In genomic region chr9:15772766-15773165, GRCm38 (mm10) we compare ENCODE assay signal across 29 mouse cellular contexts.
A peak's percentile ranks its signal among the peaks of the same experiment; 100 is the strongest.
DNase-seq lines count a peak whose midpoint lies in the region; ATAC-seq and TF ChIP-seq lines count a peak whose summit lies in the region.
"Had no signal": no experiment of that assay in that cellular context is flagged by ENCODE, and none has a peak within 500 bp of the region (broad histone marks: within the 10 kb centered on the region; RNA-seq: fewer than 3 reads in every experiment).

No protein-coding gene starts in this region.

- H3K9me3 ChIP-seq in forebrain, embryonic 11.5 days (ENCODE audit: control insufficient read depth, low read length): no peaks in the 10 kb centered on the region
- no peaks in the 10 kb centered on the region for H3K9me3 ChIP-seq in forebrain, embryonic 12.5 days
- H3K9me3 ChIP-seq in hindbrain, embryonic 13.5 days: no peaks in the 10 kb centered on the region
- H3K9me3 ChIP-seq in hindbrain, embryonic 14.5 days (ENCODE audit: control insufficient read depth, low read length): no peaks in the 10 kb centered on the region
- no peaks in the 10 kb centered on the region for H3K9me3 ChIP-seq in midbrain, embryonic 16.5 days (replicated peaks; ENCODE audit: control insufficient read depth, low read length, poor library complexity, severe bottlenecking)
- no peaks in the 10 kb centered on the region for H3K9me3 ChIP-seq in midbrain, embryonic 14.5 days (ENCODE audit: control insufficient read depth, low read length)
- H3K9me3 ChIP-seq in midbrain, postnatal 0 days (ENCODE audit: low read length): no peaks in the 10 kb centered on the region
- H3K9me3 ChIP-seq: embryonic facial prominence, embryonic 12.5 days; heart, embryonic 13.5 days; intestine, embryonic 15.5 days; limb, embryonic 13.5 days; lung, embryonic 15.5 days; midbrain, embryonic 12.5 days; neural tube, embryonic 12.5 days had no signal

- no peak for ATAC-seq in forebrain, embryonic 11.5 days (replicated peaks; ENCODE audit: low FRiP score)
- no peak for ATAC-seq in forebrain, embryonic 12.5 days (ENCODE audit: low FRiP score)
- ATAC-seq in hindbrain, embryonic 13.5 days (ENCODE audit: low FRiP score): peak; percentile 53; the same call in 1 of the 2 replicates
- no peak for ATAC-seq in hindbrain, embryonic 14.5 days (ENCODE audit: low FRiP score)
- 0 out of 2 replicates have a peak, but pooled peaks have one; percentile 15 for ATAC-seq in midbrain, embryonic 16.5 days
- no peak for ATAC-seq in midbrain, embryonic 14.5 days (ENCODE audit: low FRiP score, low TSS enrichment)
- ATAC-seq in midbrain, postnatal 0 days (ENCODE audit: low FRiP score): 0 out of 2 replicates have a peak, but pooled peaks have one; percentile 10
- ATAC-seq: forebrain, embryonic 14.5 days; intestine, embryonic 15.5 days; Patski had no signal

- H3K9ac ChIP-seq in forebrain, embryonic 11.5 days (ENCODE audit: low read length): no peak overlapping the region
- no peak overlapping the region for H3K9ac ChIP-seq in forebrain, embryonic 12.5 days
- H3K9ac ChIP-seq in hindbrain, embryonic 13.5 days: no peak overlapping the region
- no peak overlapping the region for H3K9ac ChIP-seq in hindbrain, embryonic 14.5 days
- no peak overlapping the region for H3K9ac ChIP-seq in midbrain, embryonic 16.5 days (ENCODE audit: low read depth, low read length)
- no peak overlapping the region for H3K9ac ChIP-seq in midbrain, embryonic 14.5 days (replicated peaks; ENCODE audit: low read length)
- H3K9ac ChIP-seq in midbrain, postnatal 0 days (replicated peaks; ENCODE audit: low read length, poor library complexity, severe bottlenecking): no peak overlapping the region
- H3K9ac ChIP-seq: embryonic facial prominence, embryonic 12.5 days; heart, embryonic 13.5 days; intestine, embryonic 15.5 days; limb, embryonic 13.5 days; lung, embryonic 15.5 days; midbrain, embryonic 12.5 days; neural tube, embryonic 12.5 days had no signal

- H3K4me1 ChIP-seq in forebrain, embryonic 11.5 days (replicated peaks; ENCODE audit: control insufficient read depth, insufficient read depth, low read length): peaks cover 3% of the 10 kb centered on the region; the same call in 1 of the 2 replicates
- peaks cover 17% of the 10 kb centered on the region for H3K4me1 ChIP-seq in forebrain, embryonic 12.5 days
- H3K4me1 ChIP-seq in hindbrain, embryonic 13.5 days (replicated peaks): peaks cover 9% of the 10 kb centered on the region
- no peaks in the 10 kb centered on the region for H3K4me1 ChIP-seq in hindbrain, embryonic 14.5 days (replicated peaks; ENCODE audit: control insufficient read depth, insufficient read depth, low read length)
- H3K4me1 ChIP-seq in midbrain, embryonic 16.5 days (ENCODE audit: control insufficient read depth, insufficient read depth, low read length): no peaks in the 10 kb centered on the region
- H3K4me1 ChIP-seq in midbrain, embryonic 14.5 days (ENCODE audit: control insufficient read depth, insufficient read depth, low read length): no peaks in the 10 kb centered on the region
- H3K4me1 ChIP-seq in midbrain, postnatal 0 days (ENCODE audit: insufficient read depth, low read length): no peaks in the 10 kb centered on the region
- H3K4me1 ChIP-seq: embryonic facial prominence, embryonic 12.5 days; heart, embryonic 13.5 days; intestine, embryonic 15.5 days; lung, embryonic 15.5 days had no signal

- no peak overlapping the region for H3K4me3 ChIP-seq in forebrain, embryonic 11.5 days (ENCODE audit: low read depth, low read length)
- H3K4me3 ChIP-seq in forebrain, embryonic 12.5 days (replicated peaks): no peak overlapping the region
- no peak overlapping the region for H3K4me3 ChIP-seq in hindbrain, embryonic 13.5 days
- no peak overlapping the region for H3K4me3 ChIP-seq in hindbrain, embryonic 14.5 days (replicated peaks; ENCODE audit: low read length)
- no peak overlapping the region for H3K4me3 ChIP-seq in midbrain, embryonic 16.5 days (ENCODE audit: low read depth, low read length)
- H3K4me3 ChIP-seq in midbrain, embryonic 14.5 days (replicated peaks; ENCODE audit: low read depth, low read length): no peak overlapping the region
- H3K4me3 ChIP-seq in midbrain, postnatal 0 days (ENCODE audit: low read depth, low read length): no peak overlapping the region
- H3K4me3 ChIP-seq: embryonic facial prominence, embryonic 12.5 days; gastrocnemius, adult 2 months; heart, embryonic 13.5 days; intestine, embryonic 15.5 days; limb, embryonic 13.5 days; lung, embryonic 15.5 days; midbrain, embryonic 12.5 days; myocyte; neural tube, embryonic 12.5 days had no signal

- WGBS in forebrain, embryonic 11.5 days: 82% methylated on average over 12 of the region's 12 CpGs
- WGBS in forebrain, embryonic 12.5 days: 88% methylated on average over 12 of the region's 12 CpGs
- 90% methylated on average over 12 of the region's 12 CpGs for WGBS in hindbrain, embryonic 13.5 days
- 88% methylated on average over 12 of the region's 12 CpGs for WGBS in hindbrain, embryonic 14.5 days
- WGBS in midbrain, embryonic 16.5 days: 90% methylated on average over 12 of the region's 12 CpGs
- 88% methylated on average over 12 of the region's 12 CpGs for WGBS in midbrain, embryonic 14.5 days
- 87% methylated on average over 12 of the region's 12 CpGs for WGBS in midbrain, postnatal 0 days

- no peaks in the 10 kb centered on the region for H3K36me3 ChIP-seq in forebrain, embryonic 11.5 days (ENCODE audit: control insufficient read depth, insufficient read depth, low read length)
- no peaks in the 10 kb centered on the region for H3K36me3 ChIP-seq in forebrain, embryonic 12.5 days (replicated peaks)
- no peaks in the 10 kb centered on the region for H3K36me3 ChIP-seq in hindbrain, embryonic 13.5 days
- no peaks in the 10 kb centered on the region for H3K36me3 ChIP-seq in hindbrain, embryonic 14.5 days (replicated peaks; ENCODE audit: control insufficient read depth, insufficient read depth)
- H3K36me3 ChIP-seq in midbrain, embryonic 16.5 days (ENCODE audit: control insufficient read depth, insufficient read depth, low read length): no peaks in the 10 kb centered on the region
- H3K36me3 ChIP-seq in midbrain, embryonic 14.5 days (ENCODE audit: control insufficient read depth, insufficient read depth, low read length): no peaks in the 10 kb centered on the region
- H3K36me3 ChIP-seq in midbrain, postnatal 0 days (ENCODE audit: insufficient read depth, low read length): no peaks in the 10 kb centered on the region
- H3K36me3 ChIP-seq: embryonic facial prominence, embryonic 12.5 days; heart, embryonic 13.5 days; intestine, embryonic 15.5 days; limb, embryonic 13.5 days; lung, embryonic 15.5 days; midbrain, embryonic 12.5 days; neural tube, embryonic 12.5 days had no signal

- H3K27me3 ChIP-seq in forebrain, embryonic 11.5 days (ENCODE audit: control insufficient read depth, insufficient read depth, low read length): peaks cover 12% of the 10 kb centered on the region
- peaks cover 38% of the 10 kb centered on the region for H3K27me3 ChIP-seq in forebrain, embryonic 12.5 days
- H3K27me3 ChIP-seq in hindbrain, embryonic 13.5 days: no peaks in the 10 kb centered on the region
- no peaks in the 10 kb centered on the region for H3K27me3 ChIP-seq in hindbrain, embryonic 14.5 days (ENCODE audit: control insufficient read depth, insufficient read depth, low read length)
- no peaks in the 10 kb centered on the region for H3K27me3 ChIP-seq in midbrain, embryonic 16.5 days (ENCODE audit: control insufficient read depth, insufficient read depth, low read depth, low read length)
- no peaks in the 10 kb centered on the region for H3K27me3 ChIP-seq in midbrain, embryonic 14.5 days (ENCODE audit: control insufficient read depth, insufficient read depth, low read length)
- H3K27me3 ChIP-seq in midbrain, postnatal 0 days (ENCODE audit: insufficient read depth, low read length): no peaks in the 10 kb centered on the region
- H3K27me3 ChIP-seq: embryonic facial prominence, embryonic 12.5 days; heart, embryonic 13.5 days; intestine, embryonic 15.5 days; limb, embryonic 13.5 days; lung, embryonic 15.5 days; midbrain, embryonic 12.5 days; neural tube, embryonic 12.5 days; Patski had no signal

- TF ChIP-seq CTCF in midbrain, postnatal 0 days (IDR thresholded peaks at IDR 0.05): no peak

- DNase-seq in forebrain, embryonic 11.5 days (ENCODE audit: low spot score): peak; percentile 51
- no peak for DNase-seq in hindbrain, embryonic 14.5 days (ENCODE audit: low spot score)
- DNase-seq in midbrain, embryonic 14.5 days: no peak
- no peak for DNase-seq in midbrain, postnatal 0 days (ENCODE audit: low spot score)
- DNase-seq: adrenal gland, postnatal 10 days; cerebellum, adult 8-10 months; cerebellum, postnatal 36 days; gastrocnemius, adult 2 months; gastrocnemius, postnatal 36 days; heart, adult 18-20 months; heart, postnatal 10 days; kidney, adult 8-10 months; kidney, postnatal 14 days; layer of hippocampus, adult 9-11 months; right cerebral cortex, adult 18-20 months had no signal

- H3K4me2 ChIP-seq in forebrain, embryonic 11.5 days (ENCODE audit: low read depth, low read length, severe bottlenecking): no peak overlapping the region
- H3K4me2 ChIP-seq in forebrain, embryonic 12.5 days: no peak overlapping the region
- no peak overlapping the region for H3K4me2 ChIP-seq in hindbrain, embryonic 13.5 days
- H3K4me2 ChIP-seq in hindbrain, embryonic 14.5 days (replicated peaks): no peak overlapping the region
- no peak overlapping the region for H3K4me2 ChIP-seq in midbrain, embryonic 16.5 days (ENCODE audit: low read length)
- no peak overlapping the region for H3K4me2 ChIP-seq in midbrain, embryonic 14.5 days (ENCODE audit: low read length)
- no peak overlapping the region for H3K4me2 ChIP-seq in midbrain, postnatal 0 days (ENCODE audit: low read depth, low read length, poor library complexity, severe bottlenecking)
- H3K4me2 ChIP-seq: embryonic facial prominence, embryonic 12.5 days; heart, embryonic 13.5 days; intestine, embryonic 15.5 days; limb, embryonic 13.5 days; liver, embryonic 11.5 days; lung, embryonic 15.5 days; midbrain, embryonic 12.5 days; neural tube, embryonic 12.5 days had no signal

- no peak overlapping the region for H3K27ac ChIP-seq in forebrain, embryonic 11.5 days (ENCODE audit: low read depth, low read length)
- H3K27ac ChIP-seq in forebrain, embryonic 12.5 days: no peak overlapping the region
- no peak overlapping the region for H3K27ac ChIP-seq in hindbrain, embryonic 13.5 days
- no peak overlapping the region for H3K27ac ChIP-seq in hindbrain, embryonic 14.5 days
- H3K27ac ChIP-seq in midbrain, embryonic 16.5 days (ENCODE audit: low read length): no peak overlapping the region
- H3K27ac ChIP-seq in midbrain, embryonic 14.5 days (replicated peaks; ENCODE audit: low read depth, low read length): no peak overlapping the region
- H3K27ac ChIP-seq in midbrain, postnatal 0 days (ENCODE audit: low read depth, low read length): no peak overlapping the region
- H3K27ac ChIP-seq: embryonic facial prominence, embryonic 12.5 days; gastrocnemius, adult 2 months; heart, embryonic 13.5 days; intestine, embryonic 15.5 days; limb, embryonic 13.5 days; lung, embryonic 15.5 days; midbrain, embryonic 12.5 days; neural tube, embryonic 12.5 days had no signal

Comparison
In these comparisons a context has a peak if more than half of its experiments do, and no peak if none do; other contexts are left out.
1. ATAC-seq: peak in hindbrain, embryonic 13.5 days (single experiment), midbrain, embryonic 16.5 days (single experiment) and midbrain, postnatal 0 days (single experiment); none in forebrain, embryonic 11.5 days (single experiment), forebrain, embryonic 12.5 days (single experiment), hindbrain, embryonic 14.5 days (single experiment) and midbrain, embryonic 14.5 days (single experiment).